Mouse (Mus musculus) right cerebral cortex, adult 18-20 months (tissue): Measurements from ENCODE around the gene Olfr486.
"Not testable (repeated sequence)": the region's sequence is repeated elsewhere in the genome, so short reads cannot be mapped to it uniquely, and the experiment has no call there.

Source experiments
- DNase-seq: peaks from one replicate; pipeline ENCODE4 v3.0.0; 2022; ENCODE audit warnings: mixed read lengths

The Olfr486 gene

DNA sequence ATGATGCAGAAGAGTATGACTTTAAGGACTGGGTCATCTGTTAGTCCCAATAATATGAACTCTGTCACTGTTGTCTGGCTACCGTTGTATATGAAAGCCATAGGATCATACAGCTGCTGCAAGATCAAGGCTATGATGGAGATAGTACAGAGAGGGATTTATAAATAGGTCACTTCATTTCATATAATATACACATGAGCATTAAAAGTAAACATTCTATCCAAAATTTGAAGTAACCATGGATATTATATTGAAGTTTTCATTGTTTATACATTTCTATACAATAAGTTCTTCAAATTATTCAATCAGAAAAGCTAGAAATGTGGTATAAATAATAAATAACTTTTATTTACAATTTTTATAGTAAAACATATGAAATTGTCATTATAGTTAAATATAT lies at the start of gene Olfr486:
Gene Olfr486, minus strand, starts transcription at position 101 of the 400 bp plus-strand sequence.
- DNase-seq, result not testable (repeated sequence)

DNA sequence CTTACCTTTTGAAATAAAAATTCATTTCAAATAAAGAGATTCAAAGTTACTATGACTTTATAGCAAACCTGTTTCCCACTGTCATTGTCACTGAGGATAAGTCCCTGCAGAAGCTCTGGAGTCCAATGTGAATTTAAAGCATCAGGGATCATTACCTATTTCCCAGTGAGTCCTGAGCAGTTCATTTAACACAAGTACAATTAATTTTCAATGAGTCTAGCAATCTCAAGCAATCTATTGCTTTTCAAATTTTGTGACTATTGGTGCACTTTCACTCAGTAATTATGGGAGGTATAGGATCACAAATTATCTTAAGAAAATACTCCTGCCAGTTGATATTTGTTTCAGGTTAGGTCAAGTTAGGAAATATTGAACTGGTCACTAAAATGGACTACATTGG lies 42.0 kb upstream of the Olfr486 start, which contains the start of gene Olfr487:
Gene Olfr487, minus strand, starts transcription at position 101 of the 400 bp plus-strand sequence.
- DNase-seq, result not testable (repeated sequence)

DNA sequence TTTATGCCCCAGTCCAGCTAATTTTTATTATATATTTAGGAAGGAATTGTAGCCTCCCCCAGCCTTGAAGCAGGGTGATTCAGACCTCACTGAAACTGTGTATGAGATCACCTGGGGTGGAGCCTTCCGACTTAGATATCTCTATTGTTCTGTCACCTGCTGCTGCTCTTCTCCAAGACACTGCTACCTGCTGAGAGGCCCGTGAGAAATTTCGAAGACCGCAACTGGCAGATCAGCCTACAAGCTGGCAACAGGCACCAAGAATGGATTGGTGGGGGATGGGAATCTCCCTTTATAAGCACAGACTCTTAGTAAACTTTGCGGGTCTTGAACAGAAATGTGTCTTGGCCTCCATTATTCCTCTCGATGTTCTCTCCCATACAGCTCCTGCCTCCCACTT lies 24.4 kb upstream of the Olfr486 start:
- no peak for DNase-seq

DNA sequence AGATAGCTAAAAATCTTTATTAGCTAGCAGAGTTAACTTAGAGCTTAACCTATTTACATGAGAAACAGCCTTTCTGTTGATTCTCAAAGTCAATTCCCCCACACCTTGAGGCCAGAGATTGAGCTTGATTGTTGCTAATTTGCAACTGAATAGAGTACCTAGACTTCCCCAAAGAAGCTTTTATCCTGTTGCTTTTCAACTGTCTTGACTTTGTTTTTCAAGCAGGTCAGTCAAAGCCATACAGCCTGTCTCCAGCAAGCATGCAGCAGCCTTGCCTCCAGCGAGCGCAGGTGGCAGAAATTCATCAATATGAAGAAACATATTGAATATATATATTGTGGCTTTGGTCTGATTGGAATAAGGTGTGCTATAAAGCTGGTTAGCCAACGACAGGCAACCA lies 23.8 kb upstream of the Olfr486 start:
- DNase-seq, result not testable (repeated sequence)

DNA sequence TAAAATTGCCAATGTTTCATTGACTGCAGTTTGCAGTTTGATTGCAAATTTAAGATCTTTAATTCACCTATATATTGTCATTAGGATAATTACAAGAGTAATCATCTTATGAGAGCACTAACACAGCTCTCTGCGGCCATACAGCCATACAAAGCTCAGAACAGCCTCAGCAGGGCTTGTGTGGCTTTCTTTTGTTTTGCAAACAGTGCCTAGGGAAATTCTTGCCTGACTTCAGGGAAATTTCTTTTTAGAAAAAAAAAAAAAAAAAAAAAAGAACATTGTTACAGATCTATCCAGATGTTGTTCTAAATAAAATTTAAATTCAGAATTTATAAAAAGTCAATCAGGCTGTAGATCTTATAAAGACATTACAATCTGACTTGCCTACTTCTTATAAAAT lies 20.2 kb upstream of the Olfr486 start:
- DNase-seq, result not testable (repeated sequence)

DNA sequence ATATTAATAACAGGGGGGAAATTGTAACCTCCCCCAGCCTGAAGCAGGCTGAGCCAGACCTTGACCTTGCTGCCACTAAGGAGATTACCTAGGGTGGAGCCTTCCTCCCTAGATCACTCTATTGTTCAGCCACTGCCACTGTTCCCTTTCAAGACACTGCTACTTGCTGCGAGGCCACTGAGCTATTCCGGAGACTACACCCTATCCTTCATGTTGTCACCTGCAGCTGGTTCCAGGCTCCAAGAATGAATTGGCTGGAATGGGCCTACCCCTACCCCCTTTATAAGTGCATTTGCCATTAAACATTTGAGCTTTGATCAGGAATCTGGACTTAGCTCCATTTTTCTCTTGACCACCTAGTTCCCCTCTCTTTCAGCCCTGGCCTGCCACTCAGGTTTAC lies 18.7 kb upstream of the Olfr486 start:
- not testable (repeated sequence) for DNase-seq

DNA sequence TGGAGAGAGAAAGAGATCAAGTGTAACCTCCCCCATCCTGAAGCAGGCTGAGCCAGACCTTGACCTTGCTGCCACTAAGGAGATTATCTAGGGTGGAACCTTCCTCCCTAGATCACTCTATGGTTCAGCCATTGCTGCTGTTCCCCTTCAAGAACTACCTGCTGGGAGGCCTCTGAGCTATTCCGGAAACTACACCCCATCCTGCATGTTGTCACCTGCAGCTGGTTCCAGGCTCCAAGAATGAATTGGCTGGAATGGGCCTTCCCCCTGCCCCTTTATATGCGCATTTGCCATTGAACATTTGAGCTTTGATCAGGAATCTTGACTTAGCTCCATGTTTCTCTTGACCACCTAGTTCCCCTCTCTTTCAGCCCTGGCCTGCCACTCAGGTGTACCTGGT lies 12.7 kb upstream of the Olfr486 start:
- not testable (repeated sequence) for DNase-seq

DNA sequence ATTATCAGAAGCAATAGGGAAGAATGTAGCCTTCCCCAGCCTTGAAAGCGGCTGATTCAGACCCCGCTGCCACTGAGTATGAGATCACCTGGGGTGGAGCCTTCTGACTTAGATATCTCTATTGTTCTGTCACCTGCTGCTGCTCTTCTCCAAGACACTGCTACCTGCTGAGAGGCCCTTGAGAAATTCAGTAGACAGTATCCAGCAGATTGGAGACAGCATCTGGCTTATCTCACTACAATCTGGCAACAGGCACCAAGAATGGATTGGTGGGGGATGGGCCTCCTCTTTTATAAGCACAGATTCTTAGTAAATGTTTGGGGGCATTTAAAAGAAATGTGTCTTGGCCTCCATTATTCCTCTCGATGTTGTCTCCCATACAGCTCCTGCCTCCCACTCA lies 11.9 kb upstream of the Olfr486 start:
- DNase-seq, result not testable (repeated sequence)

DNA sequence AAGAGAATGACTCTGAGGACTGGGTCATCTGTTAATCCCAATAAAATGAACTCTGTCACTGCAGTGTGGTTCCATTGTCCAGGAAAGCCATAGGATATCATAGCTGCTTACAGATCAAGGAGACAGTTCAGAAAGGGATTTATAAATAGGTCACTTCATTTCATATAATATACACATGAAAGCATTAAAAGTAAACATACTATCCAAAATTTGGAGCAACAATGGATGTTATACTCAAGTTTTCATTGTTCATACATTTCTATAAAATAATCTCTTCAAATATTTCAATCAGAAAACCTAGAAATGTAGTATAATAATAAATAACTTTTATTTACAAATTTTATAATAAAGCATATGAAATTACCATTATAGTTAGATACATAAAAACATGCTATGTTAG lies 12.8 kb downstream of the Olfr486 start, which contains the start of gene Olfr485:
Gene Olfr485, minus strand, starts transcription at position 101 of the 400 bp plus-strand sequence.
- DNase-seq, result no peak

DNA sequence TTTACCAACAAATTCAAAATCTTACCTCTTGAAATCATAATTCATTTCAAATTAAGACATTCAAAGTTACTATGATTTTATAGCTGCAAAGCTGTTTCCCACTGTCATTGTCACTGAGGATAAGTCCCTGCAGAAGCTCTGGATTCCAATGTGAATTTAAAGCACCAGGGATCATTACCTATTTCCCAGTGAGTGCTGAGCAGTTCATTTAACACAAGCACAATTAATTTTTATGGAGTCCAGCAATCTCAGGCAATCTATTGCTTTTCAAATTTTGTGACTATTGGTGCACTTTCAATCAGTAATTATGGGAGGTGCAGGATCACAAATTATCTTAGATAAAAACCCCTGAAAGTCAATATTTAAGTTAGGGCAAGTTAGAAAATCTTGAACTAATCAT lies 45.2 kb downstream of the Olfr486 start, which contains the start of gene Olfr484:
Gene Olfr484, minus strand, starts transcription at position 101 of the 400 bp plus-strand sequence.
- no peak for DNase-seq
